Mouse (Mus musculus): ENCODE data around the gene Slc12a7. TPM values are rescaled to one million over a fixed set of nuclear protein-coding genes. Genes with fewer than 3 reads are reported as not detected.
A peak's percentile ranks its signal among the peaks of the same experiment; 100 is the strongest.

Gene Slc12a7
- polyA plus RNA-seq, 1 experiment = 53.9 TPM

GRCm38 (mm10) chr13:73756916-73757315 lies 24.0 kb downstream of the Slc12a7 start:
- H3K27ac ChIP-seq (ENCODE audit: insufficient read depth, low read depth, low read length) = no peak overlapping the region
- TF ChIP-seq CTCF (IDR thresholded peaks at IDR 0.05; ENCODE audit: low read depth, low read length) (no peak), POLR2A (IDR thresholded peaks at IDR 0.05; ENCODE audit: borderline replicate concordance, low read depth, low read length) (no peak)
- no peaks in the 10 kb centered on the region for H3K4me1 ChIP-seq (ENCODE audit: control insufficient read depth, insufficient read depth, low read length)
- no peak overlapping the region for H3K4me3 ChIP-seq (ENCODE audit: insufficient read depth, low read length)

DNA sequence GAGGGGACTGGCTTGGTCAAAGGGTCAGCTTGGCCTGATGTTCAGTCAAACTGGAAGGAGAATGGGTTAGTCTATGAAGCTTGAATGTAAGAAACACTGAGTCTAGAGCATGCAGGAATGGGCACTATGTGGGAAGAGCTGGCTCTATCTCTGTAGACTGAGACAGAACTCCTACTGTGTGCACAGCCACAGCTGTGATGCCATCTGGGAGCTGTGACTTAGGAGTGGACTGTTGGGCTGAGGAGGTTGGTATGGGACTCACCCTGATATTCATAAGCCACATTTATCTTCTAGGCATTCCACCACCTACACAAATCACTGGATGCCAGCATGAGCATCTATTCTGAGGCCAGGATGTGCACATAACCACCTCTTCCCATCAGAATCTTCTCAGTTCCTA lies 24.5 kb downstream of the Slc12a7 start:
- no peak for TF ChIP-seq POLR2A (IDR thresholded peaks at IDR 0.05; ENCODE audit: borderline replicate concordance, low read depth, low read length)
- no peak for TF ChIP-seq CTCF (IDR thresholded peaks at IDR 0.05; ENCODE audit: low read depth, low read length)
- no peaks in the 10 kb centered on the region for H3K4me1 ChIP-seq (ENCODE audit: control insufficient read depth, insufficient read depth, low read length)
- H3K27ac ChIP-seq (ENCODE audit: insufficient read depth, low read depth, low read length) = no peak overlapping the region
- H3K4me3 ChIP-seq (ENCODE audit: insufficient read depth, low read length) = no peak overlapping the region

DNA sequence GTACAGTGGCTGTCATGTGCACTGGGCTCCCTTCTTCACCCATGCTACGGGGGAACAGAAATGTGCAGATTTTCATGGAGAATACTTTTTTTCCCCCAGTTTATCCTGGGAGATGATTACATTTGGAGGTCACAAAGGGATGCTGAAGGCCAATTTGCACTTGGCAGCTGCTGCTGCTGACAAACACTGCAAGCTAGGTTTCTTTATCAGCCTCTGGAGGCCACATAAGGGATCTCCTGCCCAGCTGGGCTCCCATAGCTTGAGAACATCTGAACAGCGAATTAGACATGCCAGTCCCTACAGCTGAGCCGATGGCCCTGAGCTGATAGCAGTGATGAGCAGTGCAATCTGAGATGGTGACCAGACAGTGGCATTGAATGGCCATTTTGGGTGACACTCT lies 26.7 kb downstream of the Slc12a7 start:
- Histone ChIP-seq H3K4me3 (ENCODE audit: insufficient read depth, low read length) (no peak overlapping the region), H3K4me1 (ENCODE audit: control insufficient read depth, insufficient read depth, low read length) (peaks cover 4% of the 10 kb centered on the region; the same call in 1 of the 2 replicates), H3K27ac (ENCODE audit: insufficient read depth, low read depth, low read length) (no peak overlapping the region)
- TF ChIP-seq POLR2A (IDR thresholded peaks at IDR 0.05; ENCODE audit: borderline replicate concordance, low read depth, low read length) = no peak
- no peak for TF ChIP-seq CTCF (IDR thresholded peaks at IDR 0.05; ENCODE audit: low read depth, low read length)

DNA sequence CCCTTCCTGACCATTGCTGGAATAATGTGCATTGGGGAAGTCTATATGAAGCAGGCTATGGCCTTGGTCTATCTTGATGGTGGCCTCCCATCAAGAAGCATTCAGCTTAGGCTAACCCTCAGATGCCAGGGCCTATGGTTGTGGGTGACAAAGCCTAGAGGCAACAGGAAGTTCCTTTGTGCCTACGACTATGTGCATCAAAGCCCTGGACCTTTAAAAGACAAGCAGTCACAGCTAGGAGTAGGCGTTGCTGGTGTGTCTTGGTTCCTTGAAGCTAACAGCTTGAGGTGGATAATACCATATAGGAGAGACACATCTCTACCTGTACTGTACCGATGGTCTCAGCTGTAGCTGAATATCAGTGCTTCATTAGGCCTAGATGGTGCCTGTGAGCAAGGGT lies 27.2 kb downstream of the Slc12a7 start:
- no peak overlapping the region for H3K4me3 ChIP-seq (ENCODE audit: insufficient read depth, low read length)
- TF ChIP-seq POLR2A (IDR thresholded peaks at IDR 0.05; ENCODE audit: borderline replicate concordance, low read depth, low read length) (no peak), CTCF (IDR thresholded peaks at IDR 0.05; ENCODE audit: low read depth, low read length) (no peak)
- H3K4me1 ChIP-seq (ENCODE audit: control insufficient read depth, insufficient read depth, low read length) = peaks cover 4% of the 10 kb centered on the region; the same call in 1 of the 2 replicates
- no peak overlapping the region for H3K27ac ChIP-seq (ENCODE audit: insufficient read depth, low read depth, low read length)

DNA sequence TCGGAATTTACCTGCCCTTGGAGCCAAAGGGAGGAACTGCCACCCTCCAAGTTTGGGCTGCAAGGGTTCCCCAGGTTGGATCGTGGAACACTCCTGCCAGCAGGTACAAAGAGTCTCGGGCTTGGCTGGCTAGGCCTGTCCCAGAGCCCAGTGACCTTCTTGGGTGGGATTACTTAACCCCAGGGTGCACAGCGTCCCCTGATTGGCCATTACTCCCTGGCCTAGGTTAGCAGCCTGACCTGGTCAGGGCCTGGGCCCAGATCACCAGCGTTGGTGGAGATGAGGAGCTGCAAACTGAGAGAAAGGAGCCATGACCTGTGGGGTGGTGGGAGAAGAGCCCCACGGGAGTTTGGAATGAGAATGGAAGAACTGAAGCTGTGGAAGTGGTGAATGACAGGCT lies 30.0 kb downstream of the Slc12a7 start:
- Histone ChIP-seq H3K27ac (ENCODE audit: insufficient read depth, low read depth, low read length) (no peak overlapping the region), H3K4me3 (ENCODE audit: insufficient read depth, low read length) (peak overlapping the region; percentile 41), H3K4me1 (ENCODE audit: control insufficient read depth, insufficient read depth, low read length) (peaks cover 24% of the 10 kb centered on the region)
- no peak for TF ChIP-seq POLR2A (IDR thresholded peaks at IDR 0.05; ENCODE audit: borderline replicate concordance, low read depth, low read length)
- TF ChIP-seq CTCF (IDR thresholded peaks at IDR 0.05; ENCODE audit: low read depth, low read length) = no peak

DNA sequence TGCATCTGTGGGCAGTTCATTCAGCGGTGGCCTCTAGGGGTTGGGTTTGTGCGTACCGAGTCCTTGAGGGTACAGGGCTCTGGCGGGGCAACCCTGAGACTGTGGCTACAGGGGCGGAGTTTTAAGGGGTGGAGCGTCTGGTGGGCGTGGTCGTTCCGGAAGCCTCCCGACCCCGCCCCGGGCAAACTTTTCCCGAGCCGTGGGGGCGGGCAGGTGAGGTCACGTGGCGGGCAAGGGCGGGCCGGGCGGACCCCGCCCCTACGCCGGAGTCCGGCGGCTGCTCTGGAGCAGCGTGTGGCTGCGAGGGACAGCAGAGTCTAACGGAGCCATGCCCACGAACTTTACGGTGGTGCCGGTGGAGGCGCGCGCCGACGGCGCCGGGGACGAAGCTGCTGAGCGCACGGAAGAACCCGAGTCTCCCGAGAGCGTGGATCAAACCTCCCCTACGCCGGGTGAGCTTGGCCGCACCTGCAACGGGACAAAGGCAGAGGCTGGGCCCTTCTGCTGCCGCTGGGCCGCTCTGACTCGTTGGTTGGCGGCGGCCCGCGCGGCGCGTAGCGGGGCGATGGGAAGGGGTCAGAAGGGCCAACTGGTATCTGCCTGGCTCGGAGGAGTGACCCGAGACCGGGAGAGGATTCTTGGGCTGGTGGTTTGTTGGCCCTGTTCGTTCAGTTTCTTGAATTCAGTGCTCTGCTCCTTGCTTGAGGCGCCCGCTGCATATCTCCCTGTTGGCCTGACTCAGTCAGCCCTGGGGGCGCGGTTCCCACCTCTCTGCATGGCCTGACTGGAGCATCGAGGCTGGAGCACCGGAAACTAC lies 30.8 kb downstream of the Slc12a7 start:
- peaks cover 31% of the 10 kb centered on the region for H3K4me1 ChIP-seq (ENCODE audit: control insufficient read depth, insufficient read depth, low read length)
- H3K4me3 ChIP-seq (ENCODE audit: insufficient read depth, low read length) = peak overlapping the region; percentile 72
- peak overlapping the region; percentile 70 for H3K27ac ChIP-seq (ENCODE audit: insufficient read depth, low read depth, low read length)
- TF ChIP-seq POLR2A (IDR thresholded peaks at IDR 0.05; ENCODE audit: borderline replicate concordance, low read depth, low read length) (0 out of 2 replicates have a peak, but pooled peaks have one; percentile 23), CTCF (IDR thresholded peaks at IDR 0.05; ENCODE audit: low read depth, low read length) (no peak)

GRCm38 (mm10) chr13:73764256-73764775 lies 31.4 kb downstream of the Slc12a7 start:
- peak overlapping the region; percentile 72 for H3K4me3 ChIP-seq (ENCODE audit: insufficient read depth, low read length)
- H3K4me1 ChIP-seq (ENCODE audit: control insufficient read depth, insufficient read depth, low read length) = peaks cover 38% of the 10 kb centered on the region
- peak overlapping the region; percentile 70 for H3K27ac ChIP-seq (ENCODE audit: insufficient read depth, low read depth, low read length)
- TF ChIP-seq CTCF (IDR thresholded peaks at IDR 0.05; ENCODE audit: low read depth, low read length) (no peak), POLR2A (IDR thresholded peaks at IDR 0.05; ENCODE audit: borderline replicate concordance, low read depth, low read length) (no peak)

DNA sequence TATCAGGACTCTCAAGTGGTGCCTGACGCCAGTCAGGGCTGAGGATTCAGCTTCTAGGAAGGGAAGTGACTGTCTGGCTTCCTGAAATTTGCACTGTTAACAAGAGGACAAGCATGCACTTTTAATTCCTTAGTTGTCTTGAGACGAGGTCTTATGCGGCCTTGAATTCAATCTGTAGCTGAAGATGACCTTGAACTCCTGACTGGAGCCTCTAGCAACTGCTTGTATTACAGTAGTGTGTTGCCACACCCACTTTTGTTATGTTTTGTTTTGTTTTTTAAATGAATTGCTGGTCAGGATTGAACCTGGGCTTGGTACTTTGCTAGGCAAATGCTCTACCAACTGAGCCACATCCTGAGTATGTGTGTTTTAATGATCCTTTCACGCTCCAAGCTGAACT lies 32.5 kb downstream of the Slc12a7 start:
- H3K4me3 ChIP-seq (ENCODE audit: insufficient read depth, low read length) = peak overlapping the region; percentile 72
- H3K4me1 ChIP-seq (ENCODE audit: control insufficient read depth, insufficient read depth, low read length) = peaks cover 47% of the 10 kb centered on the region
- TF ChIP-seq CTCF (IDR thresholded peaks at IDR 0.05; ENCODE audit: low read depth, low read length) (no peak), POLR2A (IDR thresholded peaks at IDR 0.05; ENCODE audit: borderline replicate concordance, low read depth, low read length) (no peak)
- H3K27ac ChIP-seq (ENCODE audit: insufficient read depth, low read depth, low read length) = peak overlapping the region; percentile 70

- H3K27ac ChIP-seq (ENCODE audit: insufficient read depth, low read depth, low read length) = peak overlapping the region; percentile 73
- peaks cover 58% of the 10 kb centered on the region for H3K4me1 ChIP-seq (ENCODE audit: control insufficient read depth, insufficient read depth, low read length)
- H3K4me3 ChIP-seq (ENCODE audit: insufficient read depth, low read length) = peak overlapping the region; percentile 40
- no peak for TF ChIP-seq POLR2A (IDR thresholded peaks at IDR 0.05; ENCODE audit: borderline replicate concordance, low read depth, low read length)
- no peak for TF ChIP-seq CTCF (IDR thresholded peaks at IDR 0.05; ENCODE audit: low read depth, low read length)
Measured at GRCm38 (mm10) chr13:73767224-73767623, 34.3 kb downstream of the Slc12a7 start.

GRCm38 (mm10) chr13:73767754-73768153 lies 34.9 kb downstream of the Slc12a7 start:
- Histone ChIP-seq H3K4me3 (ENCODE audit: insufficient read depth, low read length) (peak overlapping the region; percentile 40), H3K4me1 (ENCODE audit: control insufficient read depth, insufficient read depth, low read length) (peaks cover 63% of the 10 kb centered on the region), H3K27ac (ENCODE audit: insufficient read depth, low read depth, low read length) (peak overlapping the region; percentile 55)
- TF ChIP-seq POLR2A (IDR thresholded peaks at IDR 0.05; ENCODE audit: borderline replicate concordance, low read depth, low read length) (no peak), CTCF (IDR thresholded peaks at IDR 0.05; ENCODE audit: low read depth, low read length) (no peak)
